Mouse (Mus musculus): ENCODE measurements at regions not wholly inside any gene's neighbourhood (a gene's known extent, or its start where the extent isn't known, plus 50 kb on each side); places are given as distances from the start of the nearest gene placed in this dataset.
A peak's percentile ranks its signal among the peaks of the same experiment; 100 is the strongest.

DNA sequence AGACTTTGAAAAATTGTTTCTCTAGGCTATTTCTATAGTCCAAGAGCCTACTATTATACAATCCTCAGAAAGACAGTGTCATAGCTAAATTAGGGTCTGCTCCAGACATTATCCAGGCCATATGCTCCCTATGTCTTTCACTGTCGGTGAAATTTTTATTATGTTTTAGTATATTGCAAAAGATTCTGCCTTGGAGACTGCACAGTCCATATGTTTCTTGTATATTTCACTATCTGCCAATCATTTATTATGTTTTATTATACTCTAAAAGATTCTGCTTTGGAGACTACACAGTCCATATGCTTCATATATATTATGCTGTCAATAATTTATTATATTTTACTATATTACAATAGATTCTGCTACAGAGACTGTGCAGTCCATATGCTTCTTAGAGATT lies 564.3 kb upstream of the 4931417E11Rik start:
- no peak for ATAC-seq (ENCODE audit: low TSS enrichment)

DNA sequence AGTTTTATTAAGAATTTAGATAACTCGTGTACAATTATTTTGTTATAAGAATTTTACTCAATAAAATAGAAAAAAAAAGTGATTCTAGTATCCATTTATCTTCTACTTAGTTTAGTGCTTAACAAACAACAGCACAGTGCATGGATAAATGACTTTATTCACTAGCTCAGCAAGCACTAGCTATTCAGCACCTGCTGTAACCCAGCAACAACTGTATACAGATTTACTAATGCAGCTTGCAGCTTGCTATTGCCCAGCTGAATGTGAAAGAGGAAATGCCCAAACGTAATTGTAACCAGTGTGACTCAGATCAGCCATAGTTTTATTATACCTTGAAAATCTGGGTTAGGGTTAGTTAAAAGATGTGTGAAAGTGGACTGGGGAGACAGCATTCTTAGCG lies 547.6 kb upstream of the 4931417E11Rik start:
- ATAC-seq (ENCODE audit: low TSS enrichment) = no peak

DNA sequence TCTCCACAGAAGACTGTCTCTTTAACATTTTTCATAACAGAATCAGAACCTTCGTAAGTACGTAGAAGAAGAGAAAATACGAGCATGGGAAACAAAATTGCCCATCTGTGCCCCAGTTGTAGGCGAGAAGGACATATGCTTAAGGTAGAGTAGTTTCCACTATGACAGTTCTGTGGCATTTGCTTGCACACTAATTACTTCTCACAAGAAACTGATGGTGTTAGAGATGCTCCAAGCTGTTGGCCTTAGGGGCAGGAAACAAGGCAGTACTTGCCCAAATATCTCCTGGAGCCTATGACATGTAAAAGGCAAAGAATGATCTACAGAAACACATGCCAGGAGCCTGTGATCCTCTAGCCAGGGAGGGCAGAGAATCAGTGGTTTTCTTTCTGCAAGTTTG lies 512.3 kb upstream of the 4931417E11Rik start:
- ATAC-seq (ENCODE audit: low TSS enrichment) = peak; percentile 44; the same call in 1 of the 2 replicates

DNA sequence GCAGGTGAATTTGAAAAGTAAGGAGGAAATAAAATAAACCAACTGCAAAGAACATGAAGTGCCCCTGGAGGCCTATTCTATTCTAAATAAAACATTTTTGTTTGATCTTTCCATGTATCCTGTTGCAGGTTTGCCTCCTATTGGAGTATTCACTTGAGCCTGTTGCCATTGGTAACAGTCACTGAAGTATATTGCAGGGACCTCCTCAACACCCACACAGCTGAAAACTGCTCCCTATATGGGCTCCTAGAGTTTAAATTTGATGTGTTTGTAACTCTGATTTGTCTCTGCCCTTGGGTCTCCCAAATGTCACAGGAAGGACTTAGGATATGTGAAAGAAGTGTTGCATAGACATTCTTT lies 480.4 kb upstream of the 4931417E11Rik start:
- ATAC-seq (ENCODE audit: low TSS enrichment) = no peak

DNA sequence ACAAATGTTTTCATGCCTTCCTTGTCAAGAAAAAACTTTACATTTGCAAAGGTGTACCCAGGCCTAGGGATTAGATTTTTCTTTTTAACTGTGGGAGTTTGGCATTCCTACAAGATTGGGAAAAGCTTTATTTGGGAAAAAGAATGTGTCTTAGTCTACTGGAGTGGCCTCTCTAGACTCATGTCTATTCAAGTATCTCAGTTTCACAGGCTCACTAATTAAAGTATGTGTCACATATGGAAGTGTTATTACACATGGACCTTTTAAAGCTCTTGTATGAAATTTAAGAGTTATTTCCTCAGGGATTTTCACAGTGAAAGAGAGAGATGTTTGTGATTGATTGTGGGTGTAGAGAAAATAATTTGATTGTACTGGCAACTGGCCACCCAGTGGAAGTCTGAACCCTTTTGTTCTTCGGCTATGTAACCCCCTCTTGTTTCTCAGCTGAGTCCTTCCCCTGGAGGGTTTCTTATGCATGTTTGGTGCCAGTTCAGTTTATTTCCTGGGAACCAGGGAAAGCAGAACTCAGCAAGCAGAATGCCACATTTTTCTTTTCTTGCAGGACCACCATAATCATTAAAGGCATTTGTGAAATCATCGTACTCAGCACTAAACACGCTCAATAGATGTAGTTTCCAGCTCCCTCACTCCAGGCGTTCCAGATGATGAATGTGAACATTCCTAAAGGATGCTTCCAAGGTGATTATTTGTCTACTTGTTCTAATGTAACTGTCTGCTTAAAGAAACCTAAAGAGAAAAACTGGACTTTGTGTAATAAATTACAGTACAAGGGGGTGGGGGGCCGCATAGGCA lies 479.9 kb upstream of the 4931417E11Rik start:
- ATAC-seq (ENCODE audit: low TSS enrichment) = no peak

DNA sequence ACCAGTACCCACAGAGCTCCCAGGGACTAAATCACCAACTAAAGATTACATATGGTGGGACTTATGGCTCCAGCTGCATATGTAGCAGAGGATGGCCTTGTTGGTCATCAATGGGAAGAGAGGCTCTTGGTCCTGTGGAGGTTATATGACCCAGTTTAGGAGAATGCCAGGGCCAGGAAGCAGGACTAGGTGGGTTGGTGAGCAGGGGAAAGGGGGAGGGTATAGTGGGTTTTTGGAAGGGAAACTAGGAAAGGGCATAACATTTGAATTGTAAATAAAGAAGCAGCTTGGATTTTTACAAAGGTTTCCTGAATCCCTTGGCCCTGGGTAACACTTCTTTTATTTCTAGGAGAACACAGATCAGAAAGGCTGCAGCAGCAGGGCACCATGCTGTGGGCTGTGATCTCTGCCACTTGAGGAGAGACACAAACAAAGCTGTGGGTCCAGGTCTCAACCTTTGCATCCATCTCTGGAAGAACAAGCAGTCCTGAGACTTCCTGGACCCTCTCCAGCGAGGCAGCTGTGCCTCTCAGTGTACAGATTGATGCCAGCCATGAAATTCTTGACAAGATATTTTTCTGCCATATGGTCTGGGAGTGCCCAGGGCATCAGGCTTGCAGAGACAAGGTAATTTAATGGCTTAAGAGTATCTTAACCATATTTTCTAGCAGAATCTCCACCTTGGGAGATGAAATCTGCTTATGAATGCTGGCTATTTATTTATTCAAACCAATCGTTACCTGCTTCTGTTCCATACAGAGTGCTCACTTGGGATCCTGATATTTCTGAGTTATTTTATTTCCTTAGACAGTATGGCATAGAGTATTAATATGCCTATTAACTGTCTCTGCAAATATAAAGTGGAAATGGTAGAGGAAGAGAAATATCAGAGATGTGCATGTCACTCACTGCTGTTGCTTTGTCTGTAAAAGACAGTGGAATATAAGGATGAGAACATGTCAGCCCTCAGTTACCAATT lies 444.2 kb upstream of the 4931417E11Rik start:
- ATAC-seq (ENCODE audit: low TSS enrichment) = no peak

DNA sequence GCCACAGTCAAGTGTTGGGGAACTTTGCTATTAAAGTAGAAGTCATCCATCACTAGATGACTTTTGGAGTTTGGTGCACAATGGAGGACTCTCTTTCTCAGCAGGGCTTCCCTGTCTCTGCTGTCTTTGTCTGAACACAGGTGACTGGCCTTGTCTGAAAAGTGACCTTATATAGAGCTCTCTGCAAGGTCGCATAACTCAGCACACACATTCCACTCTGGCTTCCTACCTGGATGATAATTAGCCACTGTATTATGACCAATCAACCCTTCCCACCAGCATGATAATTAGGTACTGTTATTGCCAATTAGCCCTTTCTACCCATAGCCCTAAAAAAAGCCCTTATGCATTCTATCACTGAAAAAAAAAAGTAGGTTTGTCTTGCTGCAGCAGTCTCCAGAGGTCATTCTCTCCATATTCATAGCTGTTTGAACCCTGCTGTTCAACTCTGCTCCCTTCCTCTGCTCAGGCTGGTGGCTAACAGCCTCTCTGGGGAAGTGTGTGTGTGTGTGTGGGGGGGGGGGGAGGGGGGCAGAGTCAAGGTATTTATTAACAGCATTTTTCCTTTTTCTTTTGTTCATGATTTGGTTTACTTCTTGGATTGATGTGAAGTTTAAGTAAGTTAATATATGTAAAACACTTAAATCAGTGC lies 419.8 kb upstream of the 4931417E11Rik start:
- ATAC-seq (ENCODE audit: low TSS enrichment) = no peak

DNA sequence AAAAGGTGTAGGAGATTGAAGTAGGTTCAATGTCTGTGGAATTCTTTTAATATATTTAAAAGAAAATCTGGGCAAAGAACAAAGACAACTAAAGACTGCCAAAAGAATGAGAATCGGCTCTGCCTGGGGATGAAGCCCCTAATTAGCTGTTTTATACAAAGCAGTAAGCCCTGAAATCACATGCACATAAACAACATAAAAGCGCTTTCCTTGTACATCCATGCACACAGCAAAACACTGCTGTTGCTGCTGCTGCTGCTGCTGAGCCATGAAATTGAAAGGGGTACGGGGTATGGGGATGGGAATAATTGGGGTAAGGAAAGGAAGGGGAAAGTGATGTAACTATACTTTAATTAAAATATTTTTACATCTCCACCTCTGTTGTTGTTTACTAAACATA lies 409.2 kb upstream of the 4931417E11Rik start:
- ATAC-seq (ENCODE audit: low TSS enrichment) = no peak

DNA sequence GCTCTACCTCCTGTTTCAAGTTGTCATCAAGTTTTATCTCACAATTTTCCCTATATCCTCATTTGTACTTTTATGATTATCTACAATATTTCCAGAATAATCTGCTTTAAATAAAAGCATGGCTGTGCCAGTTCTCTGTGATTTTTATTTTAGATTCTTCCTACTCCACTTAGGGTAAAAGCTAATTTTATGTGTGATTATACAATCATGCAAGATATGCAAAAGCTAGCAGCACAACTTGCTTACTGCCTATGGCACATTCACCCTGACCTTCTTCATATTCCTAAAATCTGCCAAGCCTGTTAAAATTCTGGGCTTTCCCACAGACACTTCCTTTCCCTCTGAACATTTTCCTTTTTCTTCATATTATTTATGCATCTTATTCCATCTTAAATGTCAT lies 399.2 kb upstream of the 4931417E11Rik start:
- peak; percentile 98 for ATAC-seq (ENCODE audit: low TSS enrichment)

All from frontal cortex, adult (tissue).